Comparison of ENCODE assay signal across 9 mouse cellular contexts in genomic region chr6:84736942-84737341, GRCm38 (mm10).
A peak's percentile ranks its signal among the peaks of the same experiment; 100 is the strongest.
DNase-seq lines count a peak whose midpoint lies in the region; ATAC-seq and TF ChIP-seq lines count a peak whose summit lies in the region.
"Had no signal": no experiment of that assay in that cellular context is flagged by ENCODE, and none has a peak within 500 bp of the region (broad histone marks: within the 10 kb centered on the region; RNA-seq: fewer than 3 reads in every experiment).

No protein-coding gene starts in this region.

- 67% methylated on average over 3 of the region's 3 CpGs for WGBS in forebrain, postnatal 0 days
- 62% methylated on average over 3 of the region's 3 CpGs for WGBS in forebrain, embryonic 12.5 days

- H3K27ac ChIP-seq in forebrain, postnatal 0 days (ENCODE audit: low read depth, low read length): no peak overlapping the region
- no peak overlapping the region for H3K27ac ChIP-seq in forebrain, embryonic 12.5 days
- H3K27ac ChIP-seq: hindbrain, embryonic 15.5 days had no signal

- no peak overlapping the region for H3K4me2 ChIP-seq in forebrain, postnatal 0 days (ENCODE audit: low read depth)
- no peak overlapping the region for H3K4me2 ChIP-seq in forebrain, embryonic 12.5 days
- H3K4me2 ChIP-seq: hindbrain, embryonic 15.5 days had no signal

- H3K9ac ChIP-seq in forebrain, postnatal 0 days: no peak overlapping the region
- no peak overlapping the region for H3K9ac ChIP-seq in forebrain, embryonic 12.5 days
- H3K9ac ChIP-seq: hindbrain, embryonic 15.5 days had no signal

- H3K36me3 ChIP-seq in forebrain, postnatal 0 days (ENCODE audit: insufficient read depth): no peaks in the 10 kb centered on the region
- no peaks in the 10 kb centered on the region for H3K36me3 ChIP-seq in forebrain, embryonic 12.5 days (replicated peaks)
- H3K36me3 ChIP-seq: hindbrain, embryonic 15.5 days had no signal

- H3K4me1 ChIP-seq in forebrain, postnatal 0 days (ENCODE audit: insufficient read depth): no peaks in the 10 kb centered on the region
- no peaks in the 10 kb centered on the region for H3K4me1 ChIP-seq in forebrain, embryonic 12.5 days
- H3K4me1 ChIP-seq: hindbrain, embryonic 15.5 days had no signal

- no peak overlapping the region for H3K4me3 ChIP-seq in forebrain, postnatal 0 days (ENCODE audit: low read depth, low read length)
- no peak overlapping the region for H3K4me3 ChIP-seq in forebrain, embryonic 12.5 days (replicated peaks)
- H3K4me3 ChIP-seq: hindbrain, embryonic 15.5 days had no signal

- no peak for ATAC-seq in forebrain, postnatal 0 days
- no peak for ATAC-seq in forebrain, embryonic 12.5 days (ENCODE audit: low FRiP score)
- ATAC-seq in megakaryocyte, adult 5-6 weeks (ENCODE audit: poor library complexity, severe bottlenecking): peak; percentile 91

- H3K9me3 ChIP-seq in forebrain, postnatal 0 days (ENCODE audit: low read length): no peaks in the 10 kb centered on the region
- H3K9me3 ChIP-seq in forebrain, embryonic 12.5 days: no peaks in the 10 kb centered on the region
- H3K9me3 ChIP-seq: hindbrain, embryonic 15.5 days had no signal

- peak; percentile 62 for TF ChIP-seq CTCF in forebrain, postnatal 0 days (IDR thresholded peaks at IDR 0.05; ENCODE audit: low read depth)

- DNase-seq in forebrain, postnatal 0 days: no peak
- DNase-seq in urinary bladder, postnatal 14 days (ENCODE audit: low spot score): peak; percentile 48
- DNase-seq in urinary bladder, adult 2 months (ENCODE audit: low spot score): no peak
- DNase-seq in embryo, embryonic 9.5 days (ENCODE audit: extremely low spot score): peak; percentile 18
- DNase-seq in kidney, postnatal 36 days: peak; percentile 41 to 77
- DNase-seq in thymus, postnatal 25 days: peak; percentile 42

- no peaks in the 10 kb centered on the region for H3K27me3 ChIP-seq in forebrain, postnatal 0 days (ENCODE audit: insufficient read depth, low read length)
- H3K27me3 ChIP-seq in forebrain, embryonic 12.5 days: no peaks in the 10 kb centered on the region
- H3K27me3 ChIP-seq: hindbrain, embryonic 15.5 days had no signal

Comparison
In these comparisons a context has a peak if more than half of its experiments do, and no peak if none do; other contexts are left out.
1. DNase-seq: peak in urinary bladder, postnatal 14 days (single experiment), embryo, embryonic 9.5 days (single experiment), kidney, postnatal 36 days (2 of 2) and thymus, postnatal 25 days (single experiment); none in forebrain, postnatal 0 days (single experiment) and urinary bladder, adult 2 months (single experiment).